Mouse (Mus musculus) lung, adult 18-20 months (tissue): ENCODE data around the gene Angptl2.
A peak's percentile ranks its signal among the peaks of the same experiment; 100 is the strongest.
"Not testable (repeated sequence)": the region's sequence is repeated elsewhere in the genome, so short reads cannot be mapped to it uniquely, and the experiment has no call there.

Experiments
- DNase-seq, 2 experiments: peaks; one replicate each; pipeline ENCODE4 v3.0.0; 2022; ENCODE audit warnings: mixed read lengths in 2 of 2

Angptl2 gene

GRCm38 (mm10) chr2:33203284-33203683 is 12.6 kb upstream of the Angptl2 start:
- peak; percentile 39 to 64 for DNase-seq

GRCm38 (mm10) chr2:33204980-33205379 is 10.9 kb upstream of the Angptl2 start:
- peak in 1 of 2 experiments; percentile 59 for DNase-seq

GRCm38 (mm10) chr2:33205939-33206525 is 9.8 kb upstream of the Angptl2 start:
- peak in 1 of 2 experiments; percentile 25 for DNase-seq

GRCm38 (mm10) chr2:33207069-33207468 is 8.8 kb upstream of the Angptl2 start:
- peak in 1 of 2 experiments; percentile 28 for DNase-seq

- no peak for DNase-seq
Observed at GRCm38 (mm10) chr2:33208134-33208533, 7.7 kb upstream of the Angptl2 start.

- DNase-seq: no peak
Observed at GRCm38 (mm10) chr2:33210841-33211240, 5.0 kb upstream of the Angptl2 start.

- DNase-seq: not testable (repeated sequence)
Observed at GRCm38 (mm10) chr2:33211263-33211662, 4.6 kb upstream of the Angptl2 start.

GRCm38 (mm10) chr2:33215177-33215699 is 631 bp upstream of the Angptl2 start:
- no peak for DNase-seq

- no peak for DNase-seq
Observed at GRCm38 (mm10) chr2:33216645-33217424, 966 bp downstream of the Angptl2 start.

GRCm38 (mm10) chr2:33217425-33217794 is 1.5 kb downstream of the Angptl2 start:
- DNase-seq: no peak

- DNase-seq: no peak
Observed at GRCm38 (mm10) chr2:33218903-33219625, 3.2 kb downstream of the Angptl2 start.

GRCm38 (mm10) chr2:33219637-33220036 is 3.8 kb downstream of the Angptl2 start:
- no peak for DNase-seq

- DNase-seq: no peak
Observed at GRCm38 (mm10) chr2:33220246-33220645, 4.4 kb downstream of the Angptl2 start.

GRCm38 (mm10) chr2:33220674-33221338 is 4.9 kb downstream of the Angptl2 start:
- DNase-seq: no peak

GRCm38 (mm10) chr2:33221339-33221900 is 5.6 kb downstream of the Angptl2 start:
- no peak for DNase-seq

GRCm38 (mm10) chr2:33222480-33222879 is 6.6 kb downstream of the Angptl2 start:
- no peak for DNase-seq

- no peak for DNase-seq
Observed at GRCm38 (mm10) chr2:33223656-33224358, 7.9 kb downstream of the Angptl2 start.

- DNase-seq: no peak
Observed at GRCm38 (mm10) chr2:33225921-33226320, 10.1 kb downstream of the Angptl2 start.

GRCm38 (mm10) chr2:33228077-33228476 is 12.2 kb downstream of the Angptl2 start:
- DNase-seq: no peak

GRCm38 (mm10) chr2:33228551-33228950 is 12.7 kb downstream of the Angptl2 start:
- no peak for DNase-seq

GRCm38 (mm10) chr2:33230701-33231100 is 14.8 kb downstream of the Angptl2 start:
- DNase-seq: no peak

- no peak for DNase-seq
Observed at GRCm38 (mm10) chr2:33231788-33232187, 15.9 kb downstream of the Angptl2 start.
